Mouse (Mus musculus) G1E (cell line): Measurements from ENCODE around the gene Trim65.

Experiments
- CTCF ChIP-seq: IDR thresholded peaks from 2 replicates; pipeline ENCODE4 v1.5.1; 2012; ENCODE audit warnings: low read depth, low read length, inconsistent platforms, mixed read lengths
- GATA1 ChIP-seq: IDR thresholded peaks from 2 replicates; pipeline ENCODE4 v1.6.1; 2012; ENCODE audit warnings: borderline replicate concordance, low read length, inconsistent platforms, mixed read lengths
- POLR2AphosphoS5 ChIP-seq: IDR thresholded peaks from 2 replicates; pipeline ENCODE4 v1.6.1; 2012; ENCODE audit warnings: low read depth, low read length, inconsistent platforms; ENCODE audit not compliant: insufficient replicate concordance
- TAL1 ChIP-seq: conservative IDR thresholded peaks from 2 replicates; pipeline ENCODE4 v1.6.1; 2012; ENCODE audit warnings: low read depth, low read length, inconsistent platforms, mixed read lengths

DNA sequence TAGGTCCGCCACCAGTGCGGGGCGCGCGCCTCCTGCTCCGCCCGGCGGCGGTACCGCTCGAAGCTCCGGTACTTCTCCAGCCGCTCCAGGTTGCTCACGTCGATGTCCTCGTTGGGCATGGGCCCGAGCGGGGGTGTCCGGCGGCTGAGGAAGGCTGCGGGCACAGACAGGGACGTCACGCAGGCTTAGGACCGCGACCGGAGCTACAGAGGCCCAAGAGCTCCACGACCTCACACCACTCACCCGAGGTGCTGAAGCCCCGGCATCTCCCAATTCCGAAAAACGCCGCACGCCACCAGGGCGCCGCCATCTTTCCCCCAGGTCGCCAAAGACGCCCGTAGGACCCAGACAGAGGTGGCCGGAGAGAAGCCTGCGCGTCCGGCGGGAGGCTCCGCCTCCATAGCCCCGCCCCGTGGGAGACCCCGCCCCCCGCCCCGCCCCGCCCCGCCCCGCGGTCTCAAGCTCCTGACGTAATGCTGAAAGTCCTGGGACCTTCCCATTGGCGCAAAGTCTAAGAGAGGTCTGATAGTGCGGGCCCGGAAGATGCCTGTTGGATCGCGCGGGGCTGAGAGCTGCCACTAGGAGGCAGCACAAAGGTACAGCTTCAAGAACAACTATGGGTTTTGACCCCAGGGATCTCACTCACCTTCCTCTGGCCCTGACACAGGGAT lies 7.7 kb upstream of the Trim65 start, which contains the start of gene Mrpl38:
- TF ChIP-seq CTCF = peak; percentile 74; the same call in 1 of the 2 replicates
- TF ChIP-seq GATA1 = no peak
- TF ChIP-seq POLR2AphosphoS5 = no peak
- no peak for TF ChIP-seq TAL1
